Mouse (Mus musculus) ES-Bruce4 (cell line): ENCODE measurements around the gene Mcm8.

Experiments used
- CTCF ChIP-seq: IDR thresholded peaks from one replicate; pipeline ENCODE4 v1.8.1; 2011; ENCODE audit warnings: low read depth, low read length
- EP300 ChIP-seq: IDR thresholded peaks from 2 replicates; pipeline ENCODE4 v1.6.1; 2011; ENCODE audit warnings: low read depth, low read length; ENCODE audit not compliant: insufficient read depth

GRCm38 (mm10) chr2:132781439-132782068 is 34.4 kb upstream of the Mcm8 start:
- TF ChIP-seq CTCF (no peak), EP300 (no peak)
